Mouse (Mus musculus): ENCODE data around the gene Herc2. TPM values are rescaled to one million over a fixed set of nuclear protein-coding genes. Genes with fewer than 3 reads are reported as not detected.

Gene Herc2
- total and polyA plus RNA-seq, 2 experiments from 2014 or later, result 38.4 to 85.4 TPM

DNA sequence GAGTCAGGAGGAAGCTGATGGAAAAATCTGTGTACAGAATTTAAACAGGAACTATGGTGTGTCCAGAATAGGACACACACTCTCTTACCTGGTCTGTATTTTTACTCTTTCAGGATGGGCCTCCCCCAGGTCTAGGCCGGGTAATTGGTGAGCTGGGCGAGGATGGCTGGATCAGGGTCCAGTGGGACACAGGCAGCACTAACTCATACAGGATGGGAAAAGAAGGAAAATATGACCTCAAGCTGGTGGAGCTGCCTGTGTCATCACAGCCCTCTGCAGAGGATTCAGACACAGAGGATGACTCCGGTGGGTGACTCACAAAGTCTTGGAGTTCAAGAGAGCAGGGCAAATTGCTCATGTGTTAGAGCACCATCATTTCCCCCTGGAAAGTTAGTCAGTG lies 96.4 kb downstream of the Herc2 start:
- H3K9me3 ChIP-seq (ENCODE audit: low read length), result no peaks in the 10 kb centered on the region
- 97% methylated on average over 3 of the region's 3 CpGs for WGBS
- no peak overlapping the region for H3K4me2 ChIP-seq (ENCODE audit: low read depth)
- no peaks in the 10 kb centered on the region for H3K27me3 ChIP-seq (ENCODE audit: insufficient read depth, low read length)
- H3K9ac ChIP-seq, result no peak overlapping the region
- TF ChIP-seq CTCF (IDR thresholded peaks at IDR 0.05; ENCODE audit: low read depth), result no peak
- no peak overlapping the region for H3K27ac ChIP-seq (ENCODE audit: low read depth, low read length)
- H3K4me3 ChIP-seq (ENCODE audit: low read depth, low read length), result no peak overlapping the region
- no peaks in the 10 kb centered on the region for H3K4me1 ChIP-seq (ENCODE audit: insufficient read depth)
- ATAC-seq (no peak), DNase-seq (no peak)
- H3K36me3 ChIP-seq (ENCODE audit: insufficient read depth), result peaks cover 56% of the 10 kb centered on the region

DNA sequence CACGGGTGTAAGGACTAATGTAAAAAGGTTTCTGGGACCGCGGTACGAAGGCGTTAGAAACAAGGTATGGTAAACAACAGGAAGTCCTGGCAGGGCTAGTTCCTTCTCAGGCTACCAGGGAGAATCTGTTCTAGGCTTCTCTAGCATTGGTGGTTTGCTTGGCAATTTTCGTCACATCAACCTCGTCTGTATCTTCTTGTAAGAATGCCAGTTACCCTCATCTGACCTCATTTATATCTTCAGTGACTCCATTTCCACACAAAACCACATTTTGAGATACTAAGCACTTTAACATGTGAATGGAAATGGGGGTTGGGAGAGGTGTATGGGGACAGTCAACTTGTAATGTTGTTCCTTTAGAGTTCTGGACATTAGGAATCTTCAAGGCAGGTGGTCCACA lies 98.9 kb downstream of the Herc2 start:
- no peak for DNase-seq
- Histone ChIP-seq H3K4me3 (ENCODE audit: low read depth, low read length) (no peak overlapping the region), H3K9me3 (ENCODE audit: low read length) (no peaks in the 10 kb centered on the region), H3K36me3 (ENCODE audit: insufficient read depth) (peaks cover 71% of the 10 kb centered on the region), H3K9ac (no peak overlapping the region), H3K4me2 (ENCODE audit: low read depth) (no peak overlapping the region), H3K27me3 (ENCODE audit: insufficient read depth, low read length) (no peaks in the 10 kb centered on the region), H3K4me1 (ENCODE audit: insufficient read depth) (no peaks in the 10 kb centered on the region), H3K27ac (ENCODE audit: low read depth, low read length) (no peak overlapping the region)
- no peak for TF ChIP-seq CTCF (IDR thresholded peaks at IDR 0.05; ENCODE audit: low read depth)
- ATAC-seq, result no peak
- WGBS, result 95% methylated on average over 7 of the region's 7 CpGs

GRCm38 (mm10) chr7:56151885-56152676 lies 102.1 kb downstream of the Herc2 start:
- TF ChIP-seq CTCF (IDR thresholded peaks at IDR 0.05; ENCODE audit: low read depth), result no peak
- DNase-seq (no peak), ATAC-seq (no peak)
- peaks cover 70% of the 10 kb centered on the region for H3K36me3 ChIP-seq (ENCODE audit: insufficient read depth)
- H3K27me3 ChIP-seq (ENCODE audit: insufficient read depth, low read length), result no peaks in the 10 kb centered on the region
- no peak overlapping the region for H3K9ac ChIP-seq
- no peaks in the 10 kb centered on the region for H3K4me1 ChIP-seq (ENCODE audit: insufficient read depth)
- 94% methylated on average over 16 of the region's 16 CpGs for WGBS
- no peak overlapping the region for H3K27ac ChIP-seq (ENCODE audit: low read depth, low read length)
- H3K9me3 ChIP-seq (ENCODE audit: low read length), result no peaks in the 10 kb centered on the region
- no peak overlapping the region for H3K4me2 ChIP-seq (ENCODE audit: low read depth)
- H3K4me3 ChIP-seq (ENCODE audit: low read depth, low read length), result no peak overlapping the region

- no peak overlapping the region for H3K4me3 ChIP-seq (ENCODE audit: low read depth, low read length)
- H3K36me3 ChIP-seq (ENCODE audit: insufficient read depth), result peaks cover 70% of the 10 kb centered on the region
- H3K4me1 ChIP-seq (ENCODE audit: insufficient read depth), result no peaks in the 10 kb centered on the region
- whole genome bisulfite sequencing, result 90% methylated on average over 9 of the region's 9 CpGs
- DNase-seq (no peak), ATAC-seq (no peak)
- H3K27me3 ChIP-seq (ENCODE audit: insufficient read depth, low read length), result no peaks in the 10 kb centered on the region
- no peaks in the 10 kb centered on the region for H3K9me3 ChIP-seq (ENCODE audit: low read length)
- TF ChIP-seq CTCF (IDR thresholded peaks at IDR 0.05; ENCODE audit: low read depth), result no peak
- H3K9ac ChIP-seq, result no peak overlapping the region
- H3K27ac ChIP-seq (ENCODE audit: low read depth, low read length), result no peak overlapping the region
- no peak overlapping the region for H3K4me2 ChIP-seq (ENCODE audit: low read depth)
These were observed 103.2 kb downstream of the Herc2 start for GRCm38 (mm10) chr7:56153161-56153560.

DNA sequence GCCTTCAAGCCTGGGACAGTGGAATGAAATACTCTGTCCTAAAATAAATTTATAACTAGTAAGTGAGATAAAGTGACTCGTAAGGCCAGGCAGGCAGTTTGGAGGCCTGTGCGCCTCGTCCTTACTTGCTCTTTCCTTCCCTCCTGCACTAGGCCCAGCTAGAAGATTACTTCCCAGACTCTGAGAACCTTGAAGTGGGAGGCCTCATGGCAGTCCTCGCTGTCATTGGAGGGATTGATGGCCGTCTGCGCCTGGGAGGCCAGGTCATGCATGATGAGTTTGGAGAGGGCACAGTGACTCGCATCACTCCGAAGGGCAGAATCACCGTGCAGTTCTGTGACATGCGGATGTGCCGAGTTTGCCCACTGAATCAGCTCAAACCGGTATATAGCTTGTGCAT lies 103.6 kb downstream of the Herc2 start:
- H3K36me3 ChIP-seq (ENCODE audit: insufficient read depth), result peaks cover 71% of the 10 kb centered on the region

GRCm38 (mm10) chr7:56163316-56163715 lies 113.3 kb downstream of the Herc2 start:
- Histone ChIP-seq H3K9me3 (ENCODE audit: low read length) (no peaks in the 10 kb centered on the region), H3K9ac (no peak overlapping the region), H3K4me2 (ENCODE audit: low read depth) (no peak overlapping the region), H3K4me3 (ENCODE audit: low read depth, low read length) (no peak overlapping the region), H3K36me3 (ENCODE audit: insufficient read depth) (peaks cover 38% of the 10 kb centered on the region), H3K4me1 (ENCODE audit: insufficient read depth) (no peaks in the 10 kb centered on the region), H3K27me3 (ENCODE audit: insufficient read depth, low read length) (no peaks in the 10 kb centered on the region), H3K27ac (ENCODE audit: low read depth, low read length) (no peak overlapping the region)
- DNase-seq, result no peak
- 97% methylated on average over 4 of the region's 4 CpGs for WGBS
- TF ChIP-seq CTCF (IDR thresholded peaks at IDR 0.05; ENCODE audit: low read depth), result no peak
- no peak for ATAC-seq

More for the DNA sequence above, 103.6 kb downstream of the Herc2 start:
- DNase-seq, result no peak
- TF ChIP-seq CTCF (IDR thresholded peaks at IDR 0.05; ENCODE audit: low read depth), result no peak
- Histone ChIP-seq H3K4me3 (ENCODE audit: low read depth, low read length) (no peak overlapping the region), H3K27ac (ENCODE audit: low read depth, low read length) (no peak overlapping the region), H3K9ac (no peak overlapping the region), H3K4me1 (ENCODE audit: insufficient read depth) (no peaks in the 10 kb centered on the region), H3K4me2 (ENCODE audit: low read depth) (no peak overlapping the region), H3K27me3 (ENCODE audit: insufficient read depth, low read length) (no peaks in the 10 kb centered on the region), H3K9me3 (ENCODE audit: low read length) (no peaks in the 10 kb centered on the region)
- WGBS, result 93% methylated on average over 12 of the region's 12 CpGs
- ATAC-seq, result no peak

GRCm38 (mm10) chr7:56168713-56169112 lies 118.7 kb downstream of the Herc2 start:
- no peak overlapping the region for H3K9ac ChIP-seq
- TF ChIP-seq CTCF (IDR thresholded peaks at IDR 0.05; ENCODE audit: low read depth), result no peak
- no peak for ATAC-seq
- no peak overlapping the region for H3K4me2 ChIP-seq (ENCODE audit: low read depth)
- no peaks in the 10 kb centered on the region for H3K4me1 ChIP-seq (ENCODE audit: insufficient read depth)
- H3K4me3 ChIP-seq (ENCODE audit: low read depth, low read length), result no peak overlapping the region
- peaks cover 39% of the 10 kb centered on the region for H3K36me3 ChIP-seq (ENCODE audit: insufficient read depth)
- no peak overlapping the region for H3K27ac ChIP-seq (ENCODE audit: low read depth, low read length)
- H3K9me3 ChIP-seq (ENCODE audit: low read length), result no peaks in the 10 kb centered on the region
- H3K27me3 ChIP-seq (ENCODE audit: insufficient read depth, low read length), result no peaks in the 10 kb centered on the region
- DNase-seq, result no peak
- 52% methylated on average over 7 of the region's 7 CpGs for WGBS

Data from forebrain, postnatal 0 days (tissue).